Mouse (Mus musculus) WW6 (cell line): ENCODE measurements around the gene Gdpd2.

Source experiments
- DNase-seq: peaks from one replicate; pipeline ENCODE4 v3.0.0-alpha.2; 2013; ENCODE audit warnings: low read depth, low spot score

Gene Gdpd2

GRCm38 (mm10) chrX:100729665-100730188 lies at the start of gene Gdpd2:
TSS of gene Gdpd2 (plus strand) at chrX:100729873.
- peak; percentile 38 for DNase-seq

DNA sequence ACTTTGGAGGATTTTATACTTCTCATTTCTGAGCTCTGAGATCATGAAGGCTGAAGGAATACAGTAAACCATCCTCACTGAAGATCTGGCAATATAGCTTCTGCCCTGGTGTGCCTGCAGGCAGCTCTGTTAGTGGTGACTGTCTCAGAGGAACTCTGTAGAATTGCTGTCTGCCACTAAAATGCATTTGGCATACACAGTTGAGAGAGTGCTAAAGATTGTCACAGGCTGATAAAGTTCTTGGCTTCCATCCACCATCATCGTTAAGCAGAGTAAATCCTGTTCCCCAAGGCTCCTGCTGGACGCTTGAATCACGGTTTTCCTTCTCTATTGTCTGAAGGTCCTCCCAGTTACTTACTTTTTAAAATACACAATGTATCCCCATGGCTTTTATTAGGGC lies 43.1 kb upstream of the Gdpd2 start:
- DNase-seq, result no peak

- no peak for DNase-seq
Observed at GRCm38 (mm10) chrX:100687360-100688032, 42.2 kb upstream of the Gdpd2 start.

DNA sequence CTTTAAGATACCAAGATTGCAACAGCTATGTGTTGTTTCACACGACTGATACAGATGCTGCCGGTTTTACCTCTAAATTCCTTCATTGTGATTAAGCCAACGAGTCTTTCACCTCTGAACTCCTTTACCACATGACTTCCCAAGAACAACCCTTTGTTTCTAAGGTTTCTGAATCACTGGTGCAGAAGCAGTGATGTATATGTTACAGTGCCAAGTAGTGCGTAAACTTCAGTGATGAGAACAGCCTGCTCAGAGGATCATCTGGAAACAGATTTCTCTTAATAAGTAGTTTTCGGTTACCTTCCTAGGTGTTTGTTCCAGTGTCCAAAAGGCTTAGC lies 41.7 kb upstream of the Gdpd2 start:
- no peak for DNase-seq

DNA sequence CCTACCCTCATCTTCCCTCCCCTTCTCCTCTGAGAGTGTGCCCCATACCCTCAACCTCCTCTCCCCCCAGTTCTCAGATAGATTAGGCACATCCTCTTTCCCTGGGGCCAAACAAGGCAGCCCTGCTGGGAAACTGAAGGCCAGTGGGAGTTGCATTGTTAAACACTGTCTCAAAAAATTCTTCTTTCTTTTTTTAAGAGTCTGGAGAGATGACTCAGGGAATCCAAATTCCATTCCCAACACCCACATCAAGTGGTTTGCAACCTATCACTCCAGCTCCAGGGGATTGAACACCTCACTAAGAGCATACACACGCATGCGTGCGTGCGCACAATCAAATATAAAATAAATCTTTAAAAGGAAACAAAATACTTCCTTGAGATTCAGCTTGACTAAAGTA lies 32.9 kb upstream of the Gdpd2 start:
- DNase-seq, result no peak

GRCm38 (mm10) chrX:100708032-100708431 lies 21.6 kb upstream of the Gdpd2 start:
- no peak for DNase-seq

GRCm38 (mm10) chrX:100716173-100716572 lies 13.5 kb upstream of the Gdpd2 start:
- DNase-seq, result no peak

- DNase-seq, result no peak
Observed at GRCm38 (mm10) chrX:100728947-100729346, 726 bp upstream of the Gdpd2 start.

DNA sequence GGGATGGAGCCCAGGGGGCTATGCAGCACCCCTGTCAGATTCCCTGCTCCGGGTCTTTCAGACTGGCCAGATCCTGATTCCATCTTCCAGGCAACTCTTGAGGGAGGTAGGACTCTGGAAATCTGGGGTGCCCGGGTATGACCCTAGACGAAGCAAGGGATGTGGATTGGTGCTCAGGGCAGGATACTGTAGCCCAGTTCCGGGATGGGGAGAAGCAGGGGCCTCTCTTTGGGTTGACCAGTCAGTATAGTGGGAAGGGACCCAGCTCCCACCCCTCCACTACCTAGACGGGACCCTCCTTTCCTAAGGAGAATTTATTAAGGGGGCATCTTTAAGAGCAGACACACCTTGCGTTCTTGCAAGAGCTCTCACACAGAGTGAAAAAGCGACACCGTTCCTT lies 593 bp downstream of the Gdpd2 start:
- DNase-seq, result no peak

- DNase-seq, result no peak
Observed at GRCm38 (mm10) chrX:100734359-100734758, 4.7 kb downstream of the Gdpd2 start.

GRCm38 (mm10) chrX:100738918-100739317 lies 9.2 kb downstream of the Gdpd2 start:
- DNase-seq, result no peak

DNA sequence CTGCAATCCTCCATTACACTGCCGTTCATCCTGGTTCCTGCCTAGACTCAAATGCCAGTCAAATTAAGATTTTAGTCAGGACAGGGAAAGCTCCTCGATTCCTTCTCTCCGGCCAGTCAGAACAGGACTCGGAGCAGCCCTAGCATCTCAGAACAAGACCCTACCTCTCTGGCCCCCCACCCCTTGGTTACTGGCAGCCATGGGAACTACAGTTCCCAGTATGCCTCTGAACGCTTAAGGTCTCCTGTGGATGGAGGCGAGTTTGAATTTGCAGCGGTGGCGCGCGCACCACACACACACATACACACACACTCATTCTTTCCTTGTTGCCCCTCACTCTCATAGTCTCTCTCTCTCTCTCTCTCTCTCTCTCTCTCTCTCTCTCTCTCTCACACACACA lies 9.8 kb downstream of the Gdpd2 start:
- no peak for DNase-seq

DNA sequence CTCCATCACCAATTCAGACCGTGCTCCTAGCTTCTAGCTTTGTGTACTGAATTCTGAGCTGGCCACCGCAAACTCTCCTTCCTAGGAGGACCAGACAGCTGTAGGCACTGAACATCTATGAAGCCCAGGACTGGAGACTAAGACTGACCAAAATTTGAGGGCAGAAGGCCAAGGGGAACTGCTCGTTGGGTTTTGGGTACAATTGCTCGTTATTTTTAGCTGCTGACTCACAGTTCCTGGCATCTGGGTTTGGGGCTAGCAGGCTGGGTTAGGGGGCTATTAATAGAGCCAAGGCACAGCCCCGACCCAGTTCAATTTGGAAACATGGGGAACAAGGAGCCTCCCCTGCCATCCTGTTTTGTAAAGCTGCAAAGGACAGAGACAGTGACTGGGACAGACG lies 11.1 kb downstream of the Gdpd2 start:
- no peak for DNase-seq

GRCm38 (mm10) chrX:100741940-100742339 lies 12.3 kb downstream of the Gdpd2 start:
- DNase-seq, result peak; percentile 18

- DNase-seq, result no peak
Observed at GRCm38 (mm10) chrX:100765855-100766254, 36.2 kb downstream of the Gdpd2 start.

DNA sequence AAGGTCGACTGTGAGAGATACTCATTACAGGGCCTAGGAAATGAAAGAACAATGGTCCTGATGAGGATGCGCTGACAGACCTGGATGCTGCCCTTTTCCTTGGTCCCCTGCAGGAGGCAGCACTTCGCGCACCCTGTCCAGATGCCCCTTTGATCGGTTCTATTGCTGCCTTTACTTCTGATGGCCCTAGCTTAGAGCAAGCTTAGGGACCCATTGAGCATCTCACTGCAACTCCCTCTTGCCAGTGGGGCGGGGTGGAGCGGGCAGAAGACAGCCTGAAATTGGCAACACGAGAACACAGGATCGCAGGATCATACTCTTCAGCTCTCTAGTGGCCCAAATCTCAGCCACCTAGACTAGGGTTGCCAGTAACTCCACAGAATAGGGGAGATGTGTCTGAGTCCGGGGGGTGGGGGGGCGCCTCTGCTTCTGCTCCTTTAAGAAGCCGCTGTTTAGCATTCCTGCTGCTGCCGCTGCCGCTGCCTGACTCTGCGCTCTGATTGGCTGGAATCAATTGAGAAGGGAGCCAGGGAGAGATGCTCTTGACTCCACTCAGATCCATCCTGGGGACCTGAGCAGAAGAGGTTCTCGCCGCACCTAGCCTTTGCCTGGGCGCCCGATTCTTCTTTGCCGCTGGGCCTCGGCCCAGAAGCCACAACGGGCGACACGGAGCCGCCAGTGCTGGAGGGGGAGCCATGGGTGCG lies 37.7 kb downstream of the Gdpd2 start, which contains the start of gene Dlg3:
Gene Dlg3 (plus strand): TSS at position 542 of the 704 bp plus-strand sequence.
- DNase-seq, result no peak

DNA sequence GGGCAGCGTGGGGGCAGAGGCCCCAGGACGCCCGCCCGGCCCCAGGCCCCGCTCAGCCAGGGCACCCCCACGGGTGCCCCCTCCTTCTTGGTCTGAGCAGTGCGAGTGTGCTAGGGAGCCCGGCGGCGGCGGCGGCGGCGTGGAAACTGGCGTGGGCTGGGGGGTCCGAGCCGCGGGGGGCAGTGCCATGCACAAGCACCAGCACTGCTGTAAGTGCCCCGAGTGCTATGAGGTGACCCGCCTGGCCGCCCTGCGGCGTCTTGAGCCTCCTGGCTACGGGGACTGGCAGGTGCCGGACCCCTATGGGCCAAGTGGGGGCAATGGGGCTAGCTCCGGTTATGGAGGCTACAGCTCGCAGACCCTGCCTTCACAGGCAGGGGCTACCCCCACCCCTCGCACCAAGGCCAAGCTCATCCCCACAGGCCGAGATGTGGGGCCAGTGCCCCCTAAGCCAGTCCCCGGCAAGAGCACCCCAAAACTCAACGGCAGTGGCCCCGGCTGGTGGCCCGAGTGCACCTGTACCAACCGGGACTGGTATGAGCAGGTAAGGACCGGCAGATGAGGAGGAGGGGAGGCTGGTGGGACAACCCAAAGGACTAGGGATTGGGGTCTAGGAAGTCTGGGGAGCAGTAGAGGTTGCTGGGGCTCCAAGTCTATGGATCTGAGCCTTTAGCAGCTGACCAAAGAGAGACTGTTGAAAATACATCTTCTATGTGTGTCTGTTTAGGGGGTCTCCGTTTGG lies 38.4 kb downstream of the Gdpd2 start:
- no peak for DNase-seq

DNA sequence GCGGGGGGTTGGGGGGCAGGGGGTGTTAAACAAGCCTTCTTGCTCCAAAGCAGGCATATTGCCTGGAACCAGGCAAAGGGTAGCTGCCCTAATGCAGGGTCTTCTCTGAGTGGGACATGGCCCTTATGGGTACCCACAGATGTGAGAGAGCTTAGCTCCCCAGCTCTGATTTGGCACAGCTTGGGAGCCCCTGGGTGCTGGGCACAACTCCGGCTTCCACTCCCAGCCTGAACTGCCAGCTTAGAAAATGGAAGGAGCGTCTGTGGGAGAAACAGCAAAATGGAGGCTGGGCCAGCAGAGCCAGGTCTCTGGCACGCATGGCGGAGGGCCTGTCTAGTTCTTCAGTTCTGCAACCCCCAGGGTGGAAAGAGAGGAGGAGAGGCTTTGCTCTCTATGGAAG lies 39.6 kb downstream of the Gdpd2 start:
- DNase-seq, result no peak

GRCm38 (mm10) chrX:100774341-100774811 lies 44.7 kb downstream of the Gdpd2 start:
- DNase-seq, result no peak

DNA sequence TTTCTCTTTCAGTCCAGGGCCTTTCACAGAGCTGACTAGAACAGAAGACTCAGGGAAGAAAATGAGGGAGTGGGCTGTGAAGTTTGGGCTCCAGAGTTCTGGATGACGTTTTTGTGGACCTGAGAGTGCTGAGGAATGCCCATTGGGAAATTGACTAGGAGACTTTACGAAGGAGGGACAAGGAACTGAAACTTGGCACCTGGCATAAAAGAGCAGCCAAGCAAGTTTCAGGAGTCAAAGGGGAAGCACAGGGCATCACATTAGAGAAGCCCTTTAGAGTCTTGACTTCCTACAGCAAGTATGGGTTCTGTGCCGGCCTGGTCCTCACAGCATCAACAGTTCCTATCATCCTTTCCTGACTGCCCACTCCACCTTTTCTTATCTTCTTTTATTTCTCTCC lies 45.7 kb downstream of the Gdpd2 start:
- DNase-seq, result no peak

DNA sequence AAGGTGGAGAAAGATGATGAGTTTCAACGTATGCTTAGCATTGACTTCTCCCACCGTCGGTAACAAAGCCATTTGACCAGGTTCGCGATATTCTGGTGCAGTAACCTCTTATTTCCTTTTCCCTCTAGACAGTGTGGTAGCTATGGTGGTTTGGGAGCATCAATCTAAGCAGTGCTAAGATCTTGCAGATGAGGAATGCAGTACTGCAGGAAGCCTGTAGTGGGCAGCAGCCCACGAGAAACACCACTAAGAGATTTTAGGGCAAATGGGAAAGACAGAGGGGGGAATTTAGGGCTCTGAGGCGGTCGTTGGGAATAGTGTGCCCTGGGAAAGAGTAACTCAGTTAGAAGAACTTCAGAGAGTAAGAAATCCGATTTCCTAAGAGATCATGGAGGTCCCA lies 46.8 kb downstream of the Gdpd2 start:
- DNase-seq, result peak; percentile 29

- peak; percentile 65 for DNase-seq
Observed at GRCm38 (mm10) chrX:100776985-100777654, 47.4 kb downstream of the Gdpd2 start.
